21 mouse cellular contexts compared by ENCODE assay signal in genomic region chr13:49435745-49436144, GRCm38 (mm10). TPM values are rescaled to one million over a fixed set of nuclear protein-coding genes. Genes with fewer than 3 reads are reported as not detected.
DNase-seq lines count a peak whose midpoint lies in the region; ATAC-seq and TF ChIP-seq lines count a peak whose summit lies in the region.
"Had no signal": no experiment of that assay in that cellular context is flagged by ENCODE, and none has a peak within 500 bp of the region (broad histone marks: within the 10 kb centered on the region; RNA-seq: fewer than 3 reads in every experiment).

No protein-coding gene starts in this region.

- TF ChIP-seq CTCF in layer of hippocampus, adult 2 months (conservative IDR thresholded peaks at IDR 0.05) = no peak

- 0 out of 2 replicates have a peak, but pooled peaks cover 3% of the 10 kb centered on the region for H3K36me3 ChIP-seq in heart, embryonic 11.5 days (ENCODE audit: control insufficient read depth, insufficient read depth, low read length)

- H3K9me3 ChIP-seq in heart, embryonic 11.5 days (replicated peaks; ENCODE audit: control insufficient read depth, low read length) = no peaks in the 10 kb centered on the region
- H3K9me3 ChIP-seq: forebrain, embryonic 15.5 days; hindbrain, embryonic 10.5 days; lung, embryonic 15.5 days; neural tube, embryonic 12.5 days had no signal

- no peak for DNase-seq in heart, adult 9 months (ENCODE audit: low spot score in 2 of 2)
- DNase-seq in layer of hippocampus, adult 2 months (ENCODE audit: low spot score in 2 of 2) = no peak
- no peak for DNase-seq in layer of hippocampus, adult 9-11 months
- DNase-seq in thymus, postnatal 14 days = peak; percentile 29
- DNase-seq in ovary, postnatal 36 days (ENCODE audit: low spot score) = no peak
- no peak for DNase-seq in B cell, adult 2 months
- DNase-seq: adrenal gland, postnatal 14 days; cerebellum, postnatal 14 days; embryo, embryonic 11 days; gastrocnemius, postnatal 36 days; kidney, adult 8-10 months; kidney, postnatal 25 days had no signal

- peak overlapping the region; percentile 29 for H3K27ac ChIP-seq in heart, embryonic 11.5 days (ENCODE audit: low read depth, low read length)
- H3K27ac ChIP-seq in layer of hippocampus, adult 2 months = peak overlapping the region; percentile 77
- H3K27ac ChIP-seq: forebrain, embryonic 15.5 days; hindbrain, embryonic 10.5 days; liver, embryonic 14.5 days; lung, embryonic 15.5 days; neural tube, embryonic 12.5 days; stomach, postnatal 0 days had no signal

- WGBS in heart, embryonic 11.5 days (ENCODE audit: insufficient replicate concordance) = 67% methylated on average over 1 of the region's 1 CpGs

- H3K27me3 ChIP-seq in heart, embryonic 11.5 days (ENCODE audit: control insufficient read depth, insufficient read depth, low read length) = no peaks in the 10 kb centered on the region
- H3K27me3 ChIP-seq: forebrain, embryonic 15.5 days; lung, embryonic 15.5 days; neural tube, embryonic 12.5 days had no signal

- H3K4me3 ChIP-seq in heart, embryonic 11.5 days (ENCODE audit: low read depth, low read length) = no peak overlapping the region
- H3K4me3 ChIP-seq in layer of hippocampus, adult 2 months = no peak overlapping the region
- H3K4me3 ChIP-seq: forebrain, embryonic 15.5 days; hindbrain, embryonic 10.5 days; lung, embryonic 15.5 days; neural tube, embryonic 12.5 days had no signal

- no peak overlapping the region for H3K4me2 ChIP-seq in heart, embryonic 11.5 days
- H3K4me2 ChIP-seq: forebrain, embryonic 15.5 days; lung, embryonic 15.5 days; midbrain, embryonic 11.5 days; neural tube, embryonic 12.5 days had no signal

- H3K4me1 ChIP-seq in heart, embryonic 11.5 days (ENCODE audit: control insufficient read depth, insufficient read depth, low read length) = peaks cover 8% of the 10 kb centered on the region
- H3K4me1 ChIP-seq: forebrain, embryonic 15.5 days; neural tube, embryonic 12.5 days had no signal

- no peak; the same call in 1 of the 2 replicates for ATAC-seq in heart, embryonic 11.5 days (replicated peaks; ENCODE audit: insufficient number of reproducible peaks, low FRiP score, low TSS enrichment)
- ATAC-seq in activated CD4-positive, CD25-positive, alpha-beta regulatory T cell, adult 4 months = peak; percentile 73
- ATAC-seq: forebrain, embryonic 15.5 days had no signal

- H3K9ac ChIP-seq in heart, embryonic 11.5 days (ENCODE audit: low read depth, low read length) = no peak overlapping the region
- H3K9ac ChIP-seq: forebrain, embryonic 15.5 days; liver, embryonic 14.5 days; lung, embryonic 15.5 days; neural tube, embryonic 12.5 days had no signal

RNA-seq across cellular contexts. Expression of gene Ippk, which starts 14.7 kb away (rescaled TPM):
- polyA plus RNA-seq in heart, embryonic 11.5 days (2014; fragmentation: Nextera tagmentation; extraction: Ambion mirVana) = 11.1 and 11.6 TPM in 2 replicates
- total RNA-seq in layer of hippocampus, adult 2 months (2021) = 10 to 100 TPM; 33.1 to 41.0 TPM
- polyA plus RNA-seq in activated CD4-positive, CD25-positive, alpha-beta regulatory T cell, adult 4 months (2017; shearing (Covaris generic)) = 1 to 10 TPM; 2.7 to 4.6 TPM

RNA-seq across cellular contexts. Expression of gene Tes3-ps, which starts 57.4 kb away (rescaled TPM):
- 0.42 and 0.56 TPM in 2 replicates for polyA plus RNA-seq in heart, embryonic 11.5 days (2014; fragmentation: Nextera tagmentation; extraction: Ambion mirVana)
- 1 to 10 TPM in 1 of 2 experiments, under 1 TPM in 1; 0.79 to 1.7 TPM for total RNA-seq in layer of hippocampus, adult 2 months (2021)
- 1 to 10 TPM; 6.6 to 7.3 TPM for polyA plus RNA-seq in activated CD4-positive, CD25-positive, alpha-beta regulatory T cell, adult 4 months (2017; shearing (Covaris generic))
